Mouse (Mus musculus): Measurements from ENCODE around the gene Gdi2. TPM values are rescaled to one million over a fixed set of nuclear protein-coding genes. Genes with fewer than 3 reads are reported as not detected.
"Not testable (repeated sequence)": the region's sequence is repeated elsewhere in the genome, so short reads cannot be mapped to it uniquely, and the experiment has no call there.

Gdi2 gene
- total RNA-seq (2021) = 100 to 1,000 TPM; 243 to 262 TPM
- polyA plus RNA-seq (2012; rRNA removed) = 71.4 and 114 TPM in 2 replicates
- long read RNA-seq, full-length matches to known transcripts = 134 of 138 reads
- long read RNA-seq, partial matches to known transcripts = 3 of 138 reads
- long read RNA-seq, other reads (novel, unspliced or antisense) = 1 of 138 reads

DNA sequence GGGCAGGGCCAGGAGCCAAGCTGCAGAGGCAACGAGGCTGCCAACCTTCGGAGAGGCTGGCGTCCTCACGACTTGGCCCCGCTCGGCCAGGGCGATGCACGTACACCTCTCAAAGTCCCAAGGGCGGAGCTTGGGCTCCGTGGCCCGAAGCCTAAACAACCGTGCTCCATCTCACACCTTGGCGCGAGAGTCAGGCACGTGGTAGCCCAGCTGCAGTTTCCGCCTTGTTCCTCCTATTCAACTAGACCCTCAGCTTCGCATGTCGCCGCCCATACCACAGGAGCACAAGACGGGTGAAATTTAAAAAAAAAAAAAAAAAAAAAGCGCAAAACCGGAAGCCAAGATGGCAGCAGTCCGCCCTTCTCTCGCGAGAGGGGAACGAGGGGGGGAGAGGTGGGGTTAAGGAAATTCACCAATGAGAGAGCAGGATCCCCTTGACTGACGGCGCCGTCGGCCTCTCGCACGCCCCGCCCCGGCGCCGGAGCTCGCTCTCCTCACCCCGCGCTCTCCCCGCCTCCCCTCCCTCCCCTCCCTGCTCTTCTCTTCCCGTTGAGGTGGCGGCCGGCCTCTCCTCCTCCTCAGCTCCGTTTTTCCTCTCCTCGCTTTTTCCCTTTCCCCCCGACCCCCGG lies at the start of gene Gdi2:
Gene Gdi2 (plus strand): TSS at position 470 of the 629 bp plus-strand sequence.
- TF ChIP-seq CTCF (IDR thresholded peaks at IDR 0.05) (no peak), EP300 (IDR thresholded peaks at IDR 0.05; ENCODE audit: insufficient read depth, low read depth, low read length) (peak; percentile 85), POLR2A (IDR thresholded peaks at IDR 0.05; ENCODE audit: insufficient read depth, low read depth, low read length) (peak; percentile 53)
- intact Hi-C loops (cut with DNase I) = no loop called here
- WGBS = 1% methylated on average over 38 of the region's 47 CpGs

DNA sequence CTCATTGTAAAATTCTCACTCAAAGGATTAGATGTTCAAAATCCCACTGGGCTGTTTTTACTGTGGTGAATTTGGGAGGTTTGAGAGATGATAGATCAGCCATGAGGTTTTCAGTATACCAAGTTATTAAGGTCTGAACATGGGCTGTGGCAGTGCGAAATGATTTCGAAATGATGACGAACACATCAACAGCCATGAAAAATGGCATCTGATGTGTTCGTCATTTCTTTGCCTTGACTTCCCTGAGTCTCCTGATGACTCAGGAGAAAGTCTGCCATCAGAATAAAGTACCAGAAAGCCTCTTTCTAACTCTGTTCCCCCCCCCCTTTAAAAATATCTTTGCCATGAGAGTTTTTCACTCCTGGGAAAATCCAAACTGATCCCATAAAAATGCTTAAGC lies 42.3 kb upstream of the Gdi2 start:
- Histone ChIP-seq H3K27me3 (ENCODE audit: control insufficient read depth, insufficient read depth, low read length) (no peaks in the 10 kb centered on the region), H3K27ac (no peak overlapping the region), H3K79me2 (replicated peaks; ENCODE audit: control insufficient read depth, insufficient read depth, low read length) (no peaks in the 10 kb centered on the region), H3K4me1 (ENCODE audit: control insufficient read depth, insufficient read depth, low read length) (no peaks in the 10 kb centered on the region), H3K4me3 (no peak overlapping the region), H3K9ac (ENCODE audit: low read depth, low read length) (no peak overlapping the region), H3K36me3 (ENCODE audit: control insufficient read depth, insufficient read depth, low read length) (no peaks in the 10 kb centered on the region)
- TF ChIP-seq POLR2A (IDR thresholded peaks at IDR 0.05; ENCODE audit: insufficient read depth, low read depth, low read length) = no peak
- no peak for TF ChIP-seq CTCF (IDR thresholded peaks at IDR 0.05)
- no peak for TF ChIP-seq EP300 (IDR thresholded peaks at IDR 0.05; ENCODE audit: insufficient read depth, low read depth, low read length)
- intact Hi-C loops (cut with DNase I) = no loop called here
- no peak for DNase-seq
- WGBS = 93% methylated on average over 4 of the region's 4 CpGs

More for the DNA sequence above, at the start of gene Gdi2:
- Histone ChIP-seq H3K27ac (peak within 1 kb of the TSS; percentile 98), H3K4me1 (ENCODE audit: control insufficient read depth, insufficient read depth, low read length) (peaks cover 6% of the 10 kb centered on the region), H3K27me3 (ENCODE audit: control insufficient read depth, insufficient read depth, low read length) (no peaks in the 10 kb centered on the region), H3K9ac (ENCODE audit: low read depth, low read length) (peak within 1 kb of the TSS; percentile 85), H3K79me2 (replicated peaks; ENCODE audit: control insufficient read depth, insufficient read depth, low read length) (peaks cover 1% of the 10 kb centered on the region; the same call in 1 of the 2 replicates), H3K4me3 (peak within 1 kb of the TSS; percentile 81), H3K36me3 (ENCODE audit: control insufficient read depth, insufficient read depth, low read length) (peaks cover 20% of the 10 kb centered on the region)
- DNase-seq = peak; percentile 96

GRCm38 (mm10) chr13:3501014-3501413 lies 36.8 kb upstream of the Gdi2 start:
- intact Hi-C loops (cut with DNase I); H3K27ac ChIP-seq; H3K9ac ChIP-seq (ENCODE audit: low read depth, low read length); H3K4me3 ChIP-seq; H3K4me1 ChIP-seq (ENCODE audit: control insufficient read depth, insufficient read depth, low read length); DNase-seq; H3K79me2 ChIP-seq (replicated peaks; ENCODE audit: control insufficient read depth, insufficient read depth, low read length); H3K36me3 ChIP-seq (ENCODE audit: control insufficient read depth, insufficient read depth, low read length); H3K27me3 ChIP-seq (ENCODE audit: control insufficient read depth, insufficient read depth, low read length): not testable (repeated sequence)
- WGBS = 60% methylated on average over 6 of the region's 6 CpGs

GRCm38 (mm10) chr13:3515351-3515750 lies 22.5 kb upstream of the Gdi2 start:
- H3K36me3 ChIP-seq (ENCODE audit: control insufficient read depth, insufficient read depth, low read length); H3K79me2 ChIP-seq (replicated peaks; ENCODE audit: control insufficient read depth, insufficient read depth, low read length); intact Hi-C loops (cut with DNase I); DNase-seq; H3K27ac ChIP-seq; H3K9ac ChIP-seq (ENCODE audit: low read depth, low read length); H3K4me3 ChIP-seq; H3K27me3 ChIP-seq (ENCODE audit: control insufficient read depth, insufficient read depth, low read length); H3K4me1 ChIP-seq (ENCODE audit: control insufficient read depth, insufficient read depth, low read length): not testable (repeated sequence)
- peak; percentile 37 for TF ChIP-seq CTCF (IDR thresholded peaks at IDR 0.05)
- 81% methylated on average over 6 of the region's 6 CpGs for WGBS

GRCm38 (mm10) chr13:3519357-3519756 lies 18.5 kb upstream of the Gdi2 start:
- H3K4me1 ChIP-seq (ENCODE audit: control insufficient read depth, insufficient read depth, low read length); H3K4me3 ChIP-seq; H3K27me3 ChIP-seq (ENCODE audit: control insufficient read depth, insufficient read depth, low read length); H3K9ac ChIP-seq (ENCODE audit: low read depth, low read length); H3K36me3 ChIP-seq (ENCODE audit: control insufficient read depth, insufficient read depth, low read length); intact Hi-C loops (cut with DNase I); H3K27ac ChIP-seq; H3K79me2 ChIP-seq (replicated peaks; ENCODE audit: control insufficient read depth, insufficient read depth, low read length); DNase-seq: not testable (repeated sequence)
- WGBS = 26% methylated on average over 4 of the region's 4 CpGs

DNA sequence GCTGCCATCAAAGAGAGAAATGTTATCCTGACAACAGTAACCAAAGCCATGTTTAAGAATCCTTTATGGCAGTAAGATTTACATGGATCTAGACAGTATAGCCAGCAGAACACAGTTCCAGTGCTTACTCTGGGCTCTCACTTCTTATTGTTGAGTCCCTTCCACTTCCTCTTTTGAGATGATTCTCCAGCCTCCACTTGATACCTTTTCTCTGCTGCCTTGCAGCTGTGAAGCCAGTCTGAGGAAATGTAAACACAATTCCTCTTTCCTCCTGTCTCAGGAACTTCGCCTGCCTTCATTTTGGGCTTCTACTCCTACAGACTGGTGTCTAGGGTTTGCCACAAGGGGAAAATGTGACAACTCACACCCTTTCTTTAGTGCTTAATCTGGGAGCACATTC lies 17.9 kb upstream of the Gdi2 start:
- H3K36me3 ChIP-seq (ENCODE audit: control insufficient read depth, insufficient read depth, low read length); H3K27ac ChIP-seq; H3K27me3 ChIP-seq (ENCODE audit: control insufficient read depth, insufficient read depth, low read length); H3K4me3 ChIP-seq; DNase-seq; H3K79me2 ChIP-seq (replicated peaks; ENCODE audit: control insufficient read depth, insufficient read depth, low read length); intact Hi-C loops (cut with DNase I); H3K4me1 ChIP-seq (ENCODE audit: control insufficient read depth, insufficient read depth, low read length); H3K9ac ChIP-seq (ENCODE audit: low read depth, low read length): not testable (repeated sequence)
- WGBS = 21% methylated on average over 1 of the region's 1 CpGs

Measured in heart, adult 2 months (tissue).